Mouse (Mus musculus) left cerebral cortex, adult 2 months (tissue): Measurements from ENCODE around the gene Sec24c. TPM values are rescaled to one million over a fixed set of nuclear protein-coding genes. Genes with fewer than 3 reads are reported as not detected.
"Not testable (repeated sequence)": the region's sequence is repeated elsewhere in the genome, so short reads cannot be mapped to it uniquely, and the experiment has no call there.

ENCODE experiments used
- DNase-seq, 2 experiments: peaks; one replicate each; pipeline ENCODE4 v3.0.0; 2021 to 2022; ENCODE audit warnings: low spot score in 2 of 2, mixed read lengths in 1 of 2; ENCODE audit errors: extremely low spot score in 1 of 2
- H3K27ac ChIP-seq: fragments of 200-600 bp; 2 replicates; pipeline ENCODE4 v1.8.1; 2022
- H3K4me3 ChIP-seq: fragments of 200-600 bp; 2 replicates; pipeline ENCODE4 v1.8.1; 2022
- CTCF ChIP-seq: fragments of 200-600 bp; IDR thresholded peaks from 2 replicates; pipeline ENCODE4 v1.8.1; 2022; ENCODE audit warnings: antibody characterized with exemption, mild to moderate bottlenecking, moderate library complexity
- intact Hi-C: fragments of 180-260 bp; cut with DNase I; formaldehyde crosslinking; loops from one replicate; pipeline ENCODE4 v1.15.1; 2025
- long read RNA-seq, 2 experiments: library from polyadenylated mRNA; stranded (forward); transcript quantifications; one replicate each; pipeline ENCODE4 v2.0.0; 2021; ENCODE audit warnings: borderline mapping rate in 2 of 2
- total RNA-seq, 2 experiments: library from RNA; stranded (reverse); gene quantifications; 2 replicates each; pipeline ENCODE4 v1.2.3; 2021

Gene Sec24c
- total RNA-seq = 100 to 1,000 TPM; 113 to 115 TPM
- long read RNA-seq, experiment 1, full-length matches to known transcripts = 15 of 104 reads
- long read RNA-seq, experiment 1, partial matches to known transcripts = 20 of 104 reads
- long read RNA-seq, experiment 1, other reads (novel, unspliced or antisense) = 69 of 104 reads
- long read RNA-seq, experiment 2, full-length matches to known transcripts = 14 of 78 reads
- long read RNA-seq, experiment 2, partial matches to known transcripts = 12 of 78 reads
- long read RNA-seq, experiment 2, other reads (novel, unspliced or antisense) = 52 of 78 reads

GRCm38 (mm10) chr14:20674064-20674833 lies at the start of gene Sec24c:
Gene Sec24c, plus strand, starts transcription at chr14:20674308.
- intact Hi-C loops = no loop called here
- DNase-seq = peak; percentile 96 to 99
- Histone ChIP-seq H3K4me3 (peak within 1 kb of the TSS; percentile 76), H3K27ac (peak within 1 kb of the TSS; percentile 88)
- no peak for TF ChIP-seq CTCF

DNA sequence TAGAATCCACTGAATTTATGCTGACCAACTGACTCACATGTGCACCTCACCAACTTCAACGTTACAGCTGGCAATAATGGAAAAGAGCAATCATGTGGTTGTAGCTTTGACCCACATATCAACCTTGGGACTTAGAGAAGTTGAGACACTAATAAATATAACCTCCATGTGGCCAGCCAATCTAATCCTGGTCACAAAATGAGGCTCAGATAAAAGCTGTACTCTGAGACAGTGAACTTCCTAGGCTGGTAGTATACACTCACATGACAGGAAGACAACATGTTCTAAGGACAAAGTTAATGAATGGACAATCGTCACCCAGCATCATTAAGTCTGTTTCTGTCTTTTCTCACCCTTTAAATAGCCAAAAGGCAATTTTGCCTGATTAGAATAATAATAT lies 47.7 kb upstream of the Sec24c start:
- intact Hi-C loops = no loop called here
- TF ChIP-seq CTCF = no peak
- DNase-seq = no peak
- Histone ChIP-seq H3K27ac (no peak overlapping the region), H3K4me3 (no peak overlapping the region)

DNA sequence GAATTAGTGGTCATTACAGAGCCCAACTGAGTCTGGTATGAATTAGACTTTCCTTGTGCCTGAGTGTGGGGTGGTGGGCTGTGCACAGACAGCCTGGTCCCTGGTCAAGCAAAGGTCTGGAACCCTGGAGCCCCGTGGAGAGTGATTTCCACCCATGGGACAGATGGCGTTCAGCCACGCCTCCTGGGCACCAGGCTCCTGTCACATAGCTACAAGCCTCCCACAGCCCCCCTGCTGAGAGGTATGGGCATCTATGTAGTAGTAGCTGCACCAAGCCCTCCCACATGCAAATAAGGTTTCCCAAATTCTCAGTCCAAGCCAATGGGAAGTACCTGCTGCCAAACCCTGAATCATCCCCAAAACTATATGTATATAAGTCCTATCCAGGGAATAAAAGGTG lies 47.1 kb upstream of the Sec24c start:
- Histone ChIP-seq H3K4me3 (no peak overlapping the region), H3K27ac (no peak overlapping the region)
- DNase-seq = no peak
- intact Hi-C loops = no loop called here
- no peak for TF ChIP-seq CTCF

DNA sequence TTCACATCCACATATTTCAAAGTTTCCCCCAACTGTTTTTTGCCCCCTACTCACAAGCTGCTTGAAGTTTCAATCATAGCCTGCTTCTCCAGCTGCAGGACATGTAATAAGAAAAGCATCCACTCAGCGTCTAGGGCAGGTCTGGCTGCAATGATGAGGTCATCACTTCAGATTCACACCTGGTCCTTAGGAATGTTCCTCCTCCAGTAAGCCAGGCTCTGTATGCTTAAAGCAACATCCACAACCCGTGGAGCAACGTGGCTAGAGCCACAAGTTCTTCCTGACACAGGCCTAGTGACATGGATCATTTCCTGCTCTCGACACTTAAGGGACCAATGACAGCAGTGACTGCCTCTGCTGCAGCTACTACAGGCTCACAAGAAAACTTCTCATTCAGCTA lies 42.9 kb upstream of the Sec24c start:
- H3K4me3 ChIP-seq = no peak overlapping the region
- DNase-seq = no peak
- intact Hi-C loops = no loop called here
- TF ChIP-seq CTCF = no peak
- no peak overlapping the region for H3K27ac ChIP-seq

- DNase-seq = no peak
- no peak overlapping the region for H3K27ac ChIP-seq
- no peak overlapping the region for H3K4me3 ChIP-seq
- no peak for TF ChIP-seq CTCF
- intact Hi-C loops = no loop called here
Observed at GRCm38 (mm10) chr14:20635546-20635945, 38.6 kb upstream of the Sec24c start.

GRCm38 (mm10) chr14:20636968-20637367 lies 37.1 kb upstream of the Sec24c start:
- H3K4me3 ChIP-seq, intact Hi-C loops, H3K27ac ChIP-seq, DNase-seq: not testable (repeated sequence)

DNA sequence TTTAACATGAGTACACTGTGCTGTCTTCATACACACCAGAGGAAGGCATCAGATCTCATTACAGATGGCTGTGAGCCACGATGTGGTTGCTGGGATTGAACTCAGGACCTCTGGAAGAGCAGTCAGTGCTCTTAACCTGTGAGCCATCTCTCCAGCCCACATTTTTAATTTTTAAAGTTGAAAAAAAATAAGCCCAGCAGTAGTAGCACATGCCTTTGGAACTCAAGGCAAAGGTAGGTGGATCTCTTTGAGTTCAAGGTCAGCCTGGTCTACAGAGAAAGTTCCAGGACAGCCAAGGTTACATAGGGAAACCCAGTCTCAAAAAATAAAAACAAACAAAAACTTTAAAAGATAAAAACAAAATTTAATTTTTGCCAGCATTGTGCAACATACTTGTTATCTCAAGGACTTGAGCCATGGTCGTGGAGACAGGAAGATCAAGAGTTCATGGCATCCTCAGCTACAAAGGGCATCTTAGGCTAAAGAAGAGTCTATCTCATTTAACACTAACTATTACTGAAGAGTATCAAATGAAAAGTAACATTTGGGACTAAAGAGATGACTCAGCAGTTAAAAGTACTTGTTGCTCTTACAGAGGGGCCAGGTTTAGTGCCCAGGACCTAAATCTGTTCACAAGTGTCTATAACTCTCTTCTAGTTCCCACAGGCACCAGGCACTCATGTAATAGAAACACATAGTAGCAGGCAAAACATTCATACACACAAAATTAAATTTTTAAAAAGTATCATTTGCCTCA lies 36.1 kb upstream of the Sec24c start:
- intact Hi-C loops = no loop called here
- TF ChIP-seq CTCF = no peak
- Histone ChIP-seq H3K27ac (no peak overlapping the region), H3K4me3 (no peak overlapping the region)
- no peak for DNase-seq

GRCm38 (mm10) chr14:20638702-20639101 lies 35.4 kb upstream of the Sec24c start:
- intact Hi-C loops = no loop called here
- Histone ChIP-seq H3K4me3 (no peak overlapping the region), H3K27ac (no peak overlapping the region)
- TF ChIP-seq CTCF = no peak
- DNase-seq = no peak

DNA sequence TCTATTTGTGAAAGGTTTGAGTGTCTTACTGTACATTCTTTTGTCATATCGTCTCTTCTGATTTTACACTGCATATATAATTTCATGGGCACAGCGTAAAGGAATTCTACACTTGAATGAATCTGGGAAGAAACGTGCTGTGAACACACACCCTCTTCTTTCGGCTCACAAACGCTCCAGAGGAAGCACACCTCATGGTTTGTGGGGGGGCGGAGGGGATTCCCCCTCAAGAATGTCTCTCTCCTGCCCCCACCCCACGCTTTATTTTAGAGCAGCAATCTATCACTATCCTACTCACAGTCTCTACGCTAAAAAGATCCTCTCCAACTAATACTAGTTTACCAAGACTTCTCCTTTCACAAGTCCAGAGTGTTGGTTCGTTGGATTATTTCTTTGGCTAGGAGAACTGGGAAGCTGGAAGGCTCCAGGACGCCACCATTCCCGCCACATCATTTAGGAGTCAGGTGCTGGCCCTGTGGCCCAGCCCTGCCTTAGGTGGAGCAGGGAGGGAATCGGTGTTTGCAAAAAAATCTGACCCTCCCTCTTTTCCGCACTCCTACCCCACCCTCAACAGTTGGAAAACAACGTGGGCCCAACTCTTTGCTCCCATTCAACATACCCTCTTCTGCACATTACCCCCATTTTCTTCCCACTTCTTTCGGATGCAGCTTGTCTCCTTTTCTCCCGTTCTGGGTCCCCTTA lies 34.0 kb upstream of the Sec24c start:
- no peak for TF ChIP-seq CTCF
- no peak for DNase-seq
- Histone ChIP-seq H3K27ac (peak overlapping the region; percentile 96), H3K4me3 (peak overlapping the region; percentile 81)
- intact Hi-C loops = loop anchor here (5.0 kb wide), 1 partner anchor 63 kb away; no protein-coding TSS in a partner anchor

- H3K27ac ChIP-seq = peak within 1 kb of the TSS; percentile 96
- TF ChIP-seq CTCF = no peak
- intact Hi-C loops = loop anchor here (5.0 kb wide), 1 partner anchor 64 kb away; no protein-coding TSS in a partner anchor
- peak within 1 kb of the TSS; percentile 81 for H3K4me3 ChIP-seq
- DNase-seq = peak; percentile 97 to 98
Observed at GRCm38 (mm10) chr14:20640644-20641437, 33.3 kb upstream of the Sec24c start, which contains the start of gene Usp54. Gene Usp54, minus strand, starts transcription at chr14:20641063.
